Comparison of ENCODE assay signal across 11 mouse cellular contexts in the genomic region with DNA sequence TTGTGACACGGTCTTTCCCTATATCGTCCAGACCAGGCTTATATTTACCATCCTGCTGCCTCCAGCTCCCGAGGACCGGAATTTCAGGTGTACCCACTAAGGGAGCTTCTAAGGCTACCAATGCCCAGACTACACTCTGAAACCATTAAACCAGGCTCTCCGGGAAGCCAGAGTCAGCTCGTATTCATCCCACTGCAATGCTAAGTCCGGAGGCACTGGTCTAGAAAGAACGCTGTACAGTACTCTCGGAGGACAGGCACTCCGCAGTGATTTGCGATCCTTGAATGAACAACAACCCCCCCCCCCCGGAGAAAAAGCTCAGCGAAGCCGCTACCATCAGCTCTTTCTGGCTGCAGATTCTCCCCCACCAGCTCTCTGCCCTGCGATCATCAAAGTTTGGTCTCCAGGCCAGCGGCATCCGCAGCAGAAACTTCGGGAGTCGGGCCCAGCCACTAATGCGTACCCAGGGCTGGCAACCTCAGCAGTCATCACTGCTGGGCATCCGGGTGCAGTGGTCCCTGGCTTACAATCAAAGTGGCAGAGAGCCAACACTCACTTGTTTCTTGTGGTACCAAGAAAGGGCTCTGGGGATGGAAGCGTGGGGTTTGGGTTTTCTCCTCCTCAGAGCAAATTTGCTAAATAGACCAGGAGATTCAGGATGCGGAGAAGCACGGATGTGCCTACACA. TPM values are rescaled to one million over a fixed set of nuclear protein-coding genes. Genes with fewer than 3 reads are reported as not detected.
DNase-seq lines count a peak whose midpoint lies in the region; ATAC-seq and TF ChIP-seq lines count a peak whose summit lies in the region.
"Had no signal": no experiment of that assay in that cellular context is flagged by ENCODE, and none has a peak within 500 bp of the region (broad histone marks: within the 10 kb centered on the region; RNA-seq: fewer than 3 reads in every experiment).

No protein-coding gene starts in this region.

- no peak overlapping the region; the same call in 1 of the 2 replicates for H3K9ac ChIP-seq in hindbrain, embryonic 13.5 days
- no peak overlapping the region for H3K9ac ChIP-seq in hindbrain, embryonic 12.5 days
- no peak overlapping the region for H3K9ac ChIP-seq in lung, embryonic 15.5 days
- H3K9ac ChIP-seq in forebrain, postnatal 0 days: no peak overlapping the region
- H3K9ac ChIP-seq: heart, embryonic 13.5 days; intestine, embryonic 15.5 days; limb, embryonic 15.5 days had no signal

- H3K4me1 ChIP-seq in cerebellum, adult 2 months (ENCODE audit: control insufficient read depth, insufficient read depth, low read length): no peaks in the 10 kb centered on the region
- H3K4me1 ChIP-seq in hindbrain, embryonic 13.5 days (replicated peaks): peaks cover 5% of the 10 kb centered on the region; the same call in 1 of the 2 replicates
- no peaks in the 10 kb centered on the region for H3K4me1 ChIP-seq in hindbrain, embryonic 12.5 days
- peaks cover 11% of the 10 kb centered on the region for H3K4me1 ChIP-seq in lung, embryonic 15.5 days
- H3K4me1 ChIP-seq in forebrain, postnatal 0 days (ENCODE audit: insufficient read depth): no peaks in the 10 kb centered on the region
- H3K4me1 ChIP-seq: heart, embryonic 13.5 days; intestine, embryonic 15.5 days; limb, embryonic 15.5 days had no signal

- H3K36me3 ChIP-seq in hindbrain, embryonic 13.5 days: no peaks in the 10 kb centered on the region
- H3K36me3 ChIP-seq in hindbrain, embryonic 12.5 days: no peaks in the 10 kb centered on the region
- H3K36me3 ChIP-seq in lung, embryonic 15.5 days: no peaks in the 10 kb centered on the region
- H3K36me3 ChIP-seq in forebrain, postnatal 0 days (ENCODE audit: insufficient read depth): no peaks in the 10 kb centered on the region
- H3K36me3 ChIP-seq: heart, embryonic 13.5 days; intestine, embryonic 15.5 days; limb, embryonic 15.5 days had no signal

- H3K27me3 ChIP-seq in cerebellum, adult 2 months (ENCODE audit: control insufficient read depth, insufficient read depth, low read length): no peaks in the 10 kb centered on the region
- no peaks in the 10 kb centered on the region for H3K27me3 ChIP-seq in hindbrain, embryonic 13.5 days
- no peaks in the 10 kb centered on the region for H3K27me3 ChIP-seq in hindbrain, embryonic 12.5 days
- no peaks in the 10 kb centered on the region for H3K27me3 ChIP-seq in lung, embryonic 15.5 days
- no peaks in the 10 kb centered on the region for H3K27me3 ChIP-seq in forebrain, postnatal 0 days (ENCODE audit: insufficient read depth, low read length)
- H3K27me3 ChIP-seq: heart, embryonic 13.5 days; intestine, embryonic 15.5 days; limb, embryonic 15.5 days had no signal

- H3K27ac ChIP-seq in cerebellum, adult 2 months (ENCODE audit: insufficient read depth, low read length): no peak overlapping the region
- H3K27ac ChIP-seq in hindbrain, embryonic 13.5 days: no peak overlapping the region
- no peak overlapping the region for H3K27ac ChIP-seq in hindbrain, embryonic 12.5 days
- no peak overlapping the region for H3K27ac ChIP-seq in lung, embryonic 15.5 days
- no peak overlapping the region for H3K27ac ChIP-seq in forebrain, postnatal 0 days (ENCODE audit: low read depth, low read length)
- H3K27ac ChIP-seq: heart, embryonic 13.5 days; intestine, embryonic 15.5 days; limb, embryonic 15.5 days had no signal

- TF ChIP-seq POLR2A in cerebellum, adult 2 months (IDR thresholded peaks at IDR 0.05; ENCODE audit: borderline replicate concordance, insufficient read depth, low read length): no peak

- 0 out of 2 replicates have a peak, but pooled peaks have one; percentile 45 for ATAC-seq in hindbrain, embryonic 13.5 days (ENCODE audit: low FRiP score)
- ATAC-seq in hindbrain, embryonic 12.5 days (ENCODE audit: low FRiP score): no peak
- ATAC-seq in lung, embryonic 15.5 days (ENCODE audit: borderline replicate concordance, extremely low read depth, low FRiP score, low TSS enrichment): peak; percentile 36; the same call in 1 of the 2 replicates
- peak; percentile 52 for ATAC-seq in forebrain, postnatal 0 days
- ATAC-seq: intestine, embryonic 15.5 days had no signal

- no peak for TF ChIP-seq CTCF in cerebellum, adult 2 months (IDR thresholded peaks at IDR 0.05; ENCODE audit: borderline replicate concordance, insufficient read depth, low read depth, low read length)
- TF ChIP-seq CTCF in forebrain, postnatal 0 days (IDR thresholded peaks at IDR 0.05; ENCODE audit: low read depth): no peak

- 20% methylated on average over 24 of the region's 24 CpGs for WGBS in cerebellum, adult 2 months
- WGBS in hindbrain, embryonic 13.5 days: 69% methylated on average over 24 of the region's 24 CpGs
- WGBS in hindbrain, embryonic 12.5 days: 81% methylated on average over 24 of the region's 24 CpGs
- 65% methylated on average over 24 of the region's 24 CpGs for WGBS in lung, embryonic 15.5 days
- WGBS in forebrain, postnatal 0 days: 55% methylated on average over 24 of the region's 24 CpGs

- no peak overlapping the region for H3K4me2 ChIP-seq in hindbrain, embryonic 13.5 days
- H3K4me2 ChIP-seq in hindbrain, embryonic 12.5 days (replicated peaks): no peak overlapping the region
- no peak overlapping the region for H3K4me2 ChIP-seq in lung, embryonic 15.5 days
- peak overlapping the region; percentile 10; the same call in 1 of the 2 replicates for H3K4me2 ChIP-seq in forebrain, postnatal 0 days (ENCODE audit: low read depth)
- H3K4me2 ChIP-seq: heart, embryonic 13.5 days; intestine, embryonic 15.5 days; limb, embryonic 15.5 days had no signal

- H3K9me3 ChIP-seq in hindbrain, embryonic 13.5 days: no peaks in the 10 kb centered on the region
- no peaks in the 10 kb centered on the region for H3K9me3 ChIP-seq in hindbrain, embryonic 12.5 days (replicated peaks)
- no peaks in the 10 kb centered on the region for H3K9me3 ChIP-seq in lung, embryonic 15.5 days
- no peaks in the 10 kb centered on the region for H3K9me3 ChIP-seq in forebrain, postnatal 0 days (ENCODE audit: low read length)
- H3K9me3 ChIP-seq: heart, embryonic 13.5 days; intestine, embryonic 15.5 days; limb, embryonic 15.5 days had no signal

- no peak overlapping the region for H3K4me3 ChIP-seq in cerebellum, adult 2 months (replicated peaks; ENCODE audit: insufficient read depth, low read depth, low read length)
- no peak overlapping the region for H3K4me3 ChIP-seq in hindbrain, embryonic 13.5 days
- H3K4me3 ChIP-seq in hindbrain, embryonic 12.5 days: no peak overlapping the region
- H3K4me3 ChIP-seq in lung, embryonic 15.5 days: no peak overlapping the region
- no peak overlapping the region for H3K4me3 ChIP-seq in forebrain, postnatal 0 days (ENCODE audit: low read depth, low read length)
- H3K4me3 ChIP-seq: heart, embryonic 13.5 days; intestine, embryonic 15.5 days; limb, embryonic 15.5 days had no signal

- peak; percentile 11 to 12 for DNase-seq in cerebellum, adult 2 months
- no peak for DNase-seq in cerebellum, adult 8-10 months
- DNase-seq in lung, postnatal 14 days: no peak
- DNase-seq in forebrain, postnatal 0 days: peak; percentile 55
- DNase-seq in ovary, postnatal 36 days (ENCODE audit: low spot score): no peak

RNA-seq across cellular contexts. Expression of a gene that starts 7.6 kb away (rescaled TPM):
- polyA plus RNA-seq in cerebellum, adult 2 months (2012; rRNA removed): not detected in 2 replicates
- polyA plus RNA-seq in hindbrain, embryonic 13.5 days (2015; fragmentation: Nextera tagmentation; extraction: Ambion mirVana): 0.08 TPM in 1 of 2 replicates, not detected in the other
- 0.35 and 0.40 TPM in 2 replicates for polyA plus RNA-seq in hindbrain, embryonic 12.5 days (2016; fragmentation: Nextera tagmentation; extraction: Ambion mirVana)
- 3.8 and 4.5 TPM in 2 replicates for polyA plus RNA-seq in lung, embryonic 15.5 days (2015; fragmentation: Nextera tagmentation; extraction: Ambion mirVana)
- not detected in 2 replicates for total RNA-seq in forebrain, postnatal 0 days (2014; rRNA removed)
- polyA plus RNA-seq in forebrain, postnatal 0 days (2015; fragmentation: Nextera tagmentation; extraction: Ambion mirVana): not detected in 2 replicates

Comparison
In these comparisons a context has a peak if more than half of its experiments do, and no peak if none do; other contexts are left out.
1. DNase-seq: peak in cerebellum, adult 2 months (2 of 2) and forebrain, postnatal 0 days (single experiment); none in cerebellum, adult 8-10 months (single experiment), lung, postnatal 14 days (single experiment) and ovary, postnatal 36 days (single experiment).